Mouse (Mus musculus): Measurements from ENCODE around the gene Slc6a2.
A peak's percentile ranks its signal among the peaks of the same experiment; 100 is the strongest.

Gene Slc6a2

DNA sequence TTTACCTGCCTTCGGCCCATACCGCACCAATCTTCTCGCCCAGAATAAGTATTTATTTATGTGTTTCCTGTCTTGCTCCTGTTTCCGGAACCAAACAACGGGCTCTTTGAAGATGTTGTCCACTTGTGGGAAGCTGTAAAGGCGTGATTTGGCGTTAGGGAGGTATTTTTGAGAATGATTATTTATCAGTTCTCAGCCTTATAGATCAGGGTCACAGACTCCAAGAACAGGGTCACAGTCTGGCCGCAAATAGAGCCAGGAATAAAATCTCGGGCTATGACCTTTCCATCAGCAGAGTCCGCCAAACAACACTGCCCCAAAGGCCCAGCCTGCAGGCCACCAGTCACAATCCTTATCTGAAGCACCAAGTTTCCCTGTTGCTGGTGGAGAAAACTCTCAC lies at the start of gene Slc6a2:
Gene Slc6a2 (plus strand): TSS at position 301 of the 400 bp plus-strand sequence.
- ATAC-seq (ENCODE audit: insufficient number of reproducible peaks, low FRiP score, low TSS enrichment), result no peak

DNA sequence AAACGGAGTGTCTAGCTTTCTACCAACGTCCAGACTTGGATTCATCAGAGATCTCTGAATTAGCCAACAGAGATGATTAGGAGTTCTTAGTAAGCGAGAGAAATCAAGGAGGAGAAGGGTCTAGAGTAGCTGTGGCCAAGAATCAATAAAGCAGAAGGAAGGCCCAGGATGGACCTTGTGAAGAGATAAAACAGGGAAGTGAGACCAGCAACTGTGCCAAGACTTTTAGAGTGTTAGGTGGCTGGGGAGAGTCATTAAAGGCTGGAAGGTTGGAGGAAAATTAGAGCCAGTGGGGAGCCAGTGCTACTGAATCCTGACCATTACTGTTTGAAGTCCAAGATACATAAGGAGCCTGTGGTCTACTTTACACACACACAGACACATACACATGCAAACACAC lies 48.4 kb upstream of the Slc6a2 start:
- ATAC-seq (ENCODE audit: insufficient number of reproducible peaks, low FRiP score, low TSS enrichment), result no peak

DNA sequence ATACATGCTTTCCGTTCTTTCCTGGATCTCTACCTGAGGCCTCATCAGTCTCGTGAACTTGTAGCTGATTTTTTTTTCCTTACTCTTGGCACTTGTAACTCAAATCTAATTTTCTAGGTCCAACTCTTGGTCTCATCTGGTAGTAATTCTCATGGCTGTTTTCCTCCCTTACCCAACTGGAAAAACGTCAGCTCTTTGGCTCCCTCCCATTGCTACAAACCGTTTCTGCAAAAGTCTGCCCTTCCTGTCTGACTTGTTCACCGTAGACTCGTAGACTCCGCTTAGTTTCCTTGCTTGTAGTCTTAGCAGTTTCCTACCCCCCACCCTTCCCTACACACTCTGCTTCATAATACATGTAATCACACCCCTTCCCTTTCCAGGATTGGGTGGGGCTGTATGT lies 46.5 kb upstream of the Slc6a2 start:
- ATAC-seq (ENCODE audit: insufficient number of reproducible peaks, low FRiP score, low TSS enrichment), result no peak

DNA sequence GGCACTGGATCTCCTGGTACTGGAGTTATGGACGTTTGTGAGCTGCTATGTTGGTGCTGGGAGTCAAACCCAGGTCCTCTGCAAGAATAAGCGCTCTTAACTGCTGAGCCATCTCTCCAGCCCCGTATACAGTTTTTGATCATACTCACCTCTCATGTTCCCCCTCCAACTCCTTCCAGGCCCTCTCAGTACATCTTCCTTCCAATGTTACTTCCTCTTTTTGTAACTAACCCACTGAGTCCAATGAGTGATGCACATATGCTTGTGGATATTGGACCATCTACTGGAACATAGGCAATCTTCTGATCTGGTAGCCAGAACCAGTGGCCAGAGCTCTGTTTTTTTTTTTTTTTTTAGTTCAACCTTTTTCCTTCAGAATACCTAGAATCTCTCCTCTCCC lies 43.8 kb upstream of the Slc6a2 start:
- ATAC-seq (ENCODE audit: insufficient number of reproducible peaks, low FRiP score, low TSS enrichment), result no peak

DNA sequence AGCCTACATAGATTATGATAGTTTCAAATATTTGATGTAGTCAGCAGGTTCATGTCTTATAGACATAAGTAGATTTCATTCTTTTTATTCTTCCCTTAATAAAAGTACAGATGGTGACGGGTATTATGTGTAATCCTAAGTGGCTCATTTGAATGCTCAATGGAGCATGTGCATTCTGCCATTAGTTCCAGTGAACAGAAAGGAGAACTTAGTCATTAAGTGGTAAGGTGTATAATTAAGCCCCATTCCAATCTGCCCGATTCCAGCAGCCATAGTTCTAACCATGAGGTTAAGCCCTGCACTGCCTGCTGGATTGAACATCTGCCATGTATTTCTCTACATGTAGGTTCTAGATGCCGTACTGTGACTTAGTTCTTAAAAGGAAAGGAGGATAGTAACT lies 38.1 kb upstream of the Slc6a2 start:
- no peak for ATAC-seq (ENCODE audit: insufficient number of reproducible peaks, low FRiP score, low TSS enrichment)

DNA sequence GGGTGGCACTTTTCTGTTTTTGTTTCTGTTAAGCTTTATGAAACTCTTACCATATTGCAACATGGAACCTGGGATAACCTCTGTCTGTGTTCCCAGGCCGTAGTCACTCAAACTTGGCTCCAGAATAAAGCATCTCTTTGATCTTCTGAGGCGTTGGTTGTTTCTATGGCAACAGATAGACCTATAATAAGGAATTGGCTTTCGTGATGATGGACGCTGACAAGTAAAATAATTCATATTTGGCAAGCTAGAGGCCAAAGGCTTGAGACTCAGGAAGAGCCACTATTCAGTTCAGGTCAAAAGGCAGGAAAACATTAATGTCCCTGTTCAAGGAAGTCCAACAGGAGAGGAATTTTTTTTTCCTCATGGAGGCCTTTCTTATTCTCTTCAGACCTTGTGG lies 30.9 kb upstream of the Slc6a2 start:
- no peak for ATAC-seq (ENCODE audit: insufficient number of reproducible peaks, low FRiP score, low TSS enrichment)

DNA sequence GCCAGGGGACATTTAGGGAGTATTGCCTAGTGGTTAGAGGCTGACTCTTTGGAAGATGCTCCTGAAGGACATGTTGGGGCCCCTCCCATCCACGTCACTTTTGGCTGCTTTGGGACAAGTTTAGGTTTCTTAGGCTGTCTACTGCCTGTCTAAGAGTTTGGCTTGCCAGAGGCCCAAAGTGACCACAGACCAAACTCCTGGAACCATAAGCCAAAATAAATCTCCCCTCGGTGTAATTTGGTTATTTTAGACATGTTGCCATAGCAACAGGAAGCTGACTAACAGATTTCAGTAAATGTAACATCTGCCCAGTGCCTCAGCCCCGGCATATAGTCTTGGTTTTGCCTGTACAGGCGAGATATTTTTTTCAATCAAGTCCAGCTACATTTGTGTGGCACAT lies 21.8 kb upstream of the Slc6a2 start:
- no peak for ATAC-seq (ENCODE audit: insufficient number of reproducible peaks, low FRiP score, low TSS enrichment)

DNA sequence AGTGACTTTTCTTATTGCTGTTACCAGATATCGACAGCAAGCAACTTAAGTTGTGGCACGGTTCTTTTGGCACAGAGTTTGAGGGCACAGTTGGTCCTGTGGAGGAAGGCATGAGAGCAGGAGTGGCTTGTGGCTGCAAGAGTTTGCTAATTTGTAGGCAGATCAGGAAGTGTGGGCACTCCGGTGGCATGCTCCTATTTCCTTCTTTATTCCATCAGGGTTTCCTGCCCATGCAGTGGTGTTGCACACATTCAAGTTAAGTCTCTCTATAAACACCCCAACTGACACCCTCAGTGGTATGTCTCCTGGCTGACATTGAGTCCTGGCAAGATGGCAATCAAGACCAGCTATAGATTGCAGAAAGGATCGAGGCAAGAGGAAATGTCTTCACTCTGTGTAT lies 10.8 kb upstream of the Slc6a2 start:
- no peak for ATAC-seq (ENCODE audit: insufficient number of reproducible peaks, low FRiP score, low TSS enrichment)

DNA sequence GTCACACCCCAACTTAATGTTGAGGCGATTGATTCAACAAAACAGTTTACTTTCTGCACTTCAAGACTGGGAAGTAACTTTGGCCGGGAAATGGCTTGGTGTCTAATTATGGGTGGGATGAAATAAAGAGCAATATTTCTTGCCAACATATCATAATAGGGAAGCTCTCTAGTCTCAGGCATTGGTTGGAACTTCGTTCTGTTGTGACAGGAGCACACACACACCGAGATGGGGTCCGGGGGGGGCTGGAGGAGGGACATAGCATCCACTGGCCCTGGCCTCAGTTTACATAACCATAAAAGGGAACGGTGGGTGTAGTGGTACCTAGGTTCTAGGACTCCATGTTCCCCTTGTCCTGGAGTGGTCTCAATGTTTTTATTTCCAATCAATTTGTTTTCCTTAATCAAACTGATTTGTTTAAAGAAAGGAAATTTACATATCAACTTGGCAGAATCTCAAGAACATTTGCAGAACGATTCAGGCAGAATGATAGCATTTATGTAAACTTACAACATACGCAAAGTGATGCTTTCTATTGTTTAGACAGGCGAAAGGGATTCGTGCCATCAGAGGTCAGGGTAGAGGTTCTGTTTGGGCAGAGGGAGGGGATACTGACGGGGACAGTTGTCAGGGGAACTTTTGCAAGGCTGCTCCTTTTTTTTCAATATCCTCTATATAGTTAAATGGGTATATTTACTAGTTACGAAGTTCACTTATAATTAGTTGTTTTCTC lies 9.1 kb upstream of the Slc6a2 start:
- ATAC-seq (ENCODE audit: insufficient number of reproducible peaks, low FRiP score, low TSS enrichment), result no peak

DNA sequence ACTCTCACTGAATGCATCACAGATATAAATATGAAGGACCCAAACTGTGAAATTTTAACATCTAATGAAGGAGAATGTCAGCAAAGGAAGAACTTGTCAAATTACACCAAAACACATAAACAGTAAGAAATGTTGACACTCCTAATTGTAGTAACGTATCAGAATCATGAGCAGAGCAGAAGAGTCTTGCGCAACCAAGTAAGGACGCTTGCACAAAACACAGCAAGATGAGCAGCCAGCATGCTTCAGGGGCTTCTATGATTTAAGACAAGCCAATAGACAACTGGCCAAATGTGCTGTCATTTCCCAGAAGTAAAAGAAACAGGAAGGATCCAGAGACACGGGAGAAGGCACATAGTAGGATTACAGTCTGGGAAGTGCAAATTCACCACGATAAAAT lies 5.8 kb upstream of the Slc6a2 start:
- ATAC-seq (ENCODE audit: insufficient number of reproducible peaks, low FRiP score, low TSS enrichment), result no peak

DNA sequence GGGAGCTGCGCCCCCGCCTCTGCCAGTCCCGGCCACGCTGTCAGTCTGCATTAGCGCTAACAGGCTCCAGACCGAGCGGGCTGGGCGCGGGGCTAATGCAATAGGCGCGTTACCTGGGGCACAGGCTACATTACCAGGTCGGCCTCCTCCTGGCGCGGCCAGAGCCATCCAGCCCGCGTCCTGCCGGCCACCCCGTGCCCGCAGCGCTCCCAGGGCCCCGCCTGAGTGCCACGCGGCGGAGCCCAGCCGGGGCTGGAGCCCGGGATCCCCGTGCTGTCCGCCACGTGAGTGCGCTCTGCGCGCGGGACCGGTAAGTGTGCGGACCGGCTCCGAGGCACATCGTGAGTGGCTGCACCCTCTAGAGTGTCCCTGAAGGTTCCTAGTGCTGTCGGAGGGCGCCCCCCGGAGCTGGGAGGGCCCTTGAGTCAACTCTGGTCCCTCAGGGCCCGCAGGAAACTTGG lies 602 bp downstream of the Slc6a2 start:
- ATAC-seq (ENCODE audit: insufficient number of reproducible peaks, low FRiP score, low TSS enrichment), result no peak

DNA sequence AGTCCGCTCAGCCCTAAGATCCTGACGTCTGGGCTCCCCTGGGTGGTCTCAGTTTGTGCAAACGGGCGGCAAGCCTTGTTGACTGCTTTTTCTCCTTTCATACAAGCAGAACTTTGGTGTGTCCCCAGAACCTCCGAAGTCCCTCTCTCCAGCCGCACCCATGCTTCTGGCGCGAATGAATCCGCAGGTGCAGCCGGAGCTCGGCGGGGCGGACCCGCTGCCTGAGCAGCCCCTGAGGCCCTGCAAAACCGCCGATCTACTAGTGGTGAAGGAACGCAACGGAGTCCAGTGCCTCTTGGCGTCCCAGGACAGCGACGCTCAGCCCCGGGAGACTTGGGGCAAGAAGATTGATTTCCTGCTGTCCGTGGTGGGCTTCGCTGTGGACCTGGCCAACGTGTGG lies 1.2 kb downstream of the Slc6a2 start:
- ATAC-seq (ENCODE audit: insufficient number of reproducible peaks, low FRiP score, low TSS enrichment), result no peak

DNA sequence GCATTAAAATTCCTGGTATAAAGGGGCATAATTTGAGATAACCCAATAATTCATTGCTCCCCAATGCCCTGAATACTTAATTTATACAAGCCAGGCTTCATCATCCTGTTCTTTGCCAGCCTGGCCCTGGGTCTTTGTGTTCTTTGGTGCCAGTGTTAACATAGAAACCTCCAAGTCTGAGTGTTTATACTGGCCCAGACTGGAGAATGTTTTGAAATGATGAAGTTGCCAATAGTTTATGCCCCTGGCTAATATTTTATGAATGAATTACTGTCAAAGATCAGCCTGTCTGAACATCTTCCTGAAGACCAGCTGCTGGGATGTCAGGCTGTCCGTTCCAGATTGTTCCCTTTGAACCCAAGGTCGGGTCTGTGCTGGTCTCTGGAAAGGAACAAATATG lies 4.7 kb downstream of the Slc6a2 start:
- no peak for ATAC-seq (ENCODE audit: insufficient number of reproducible peaks, low FRiP score, low TSS enrichment)

DNA sequence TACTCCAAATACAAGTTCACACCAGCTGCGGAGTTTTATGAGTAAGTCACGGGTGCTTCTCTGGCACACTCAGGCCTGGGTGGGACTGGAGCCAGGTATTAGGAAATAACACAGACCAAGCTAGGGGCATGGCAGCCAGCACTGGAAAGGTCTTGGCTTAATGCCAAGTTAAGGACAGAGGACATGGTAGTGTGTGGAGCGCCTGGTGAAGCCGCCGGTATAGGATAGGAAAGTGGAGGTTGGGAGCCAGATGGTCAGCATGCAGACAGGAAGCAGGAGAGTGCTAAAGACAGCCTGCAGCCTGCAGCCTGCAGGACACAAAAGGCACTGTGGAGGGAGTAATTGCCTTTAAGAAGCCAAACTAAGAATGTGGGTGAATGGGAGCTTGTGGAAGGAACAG lies 13.1 kb downstream of the Slc6a2 start:
- ATAC-seq (ENCODE audit: insufficient number of reproducible peaks, low FRiP score, low TSS enrichment), result peak; percentile 32; the same call in 1 of the 2 replicates

DNA sequence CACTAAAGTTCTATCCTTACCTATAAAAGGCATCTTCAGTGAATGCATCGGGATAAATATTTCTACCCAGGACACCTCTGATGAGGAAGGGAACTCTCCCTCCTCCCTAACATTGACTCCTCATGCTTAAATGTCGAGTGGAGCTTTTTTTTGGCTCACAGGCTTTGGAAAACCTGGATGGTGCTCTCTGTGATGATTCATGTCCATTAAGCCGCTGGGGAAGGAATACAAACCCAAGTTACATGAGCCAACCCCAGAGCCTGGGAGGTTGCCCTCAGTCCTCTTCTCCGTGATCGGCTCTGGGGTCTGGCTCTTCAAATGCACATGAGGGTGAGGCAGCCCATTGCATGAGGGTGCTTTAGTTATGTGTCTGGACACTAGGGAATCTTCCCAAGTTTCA lies 16.8 kb downstream of the Slc6a2 start:
- no peak for ATAC-seq (ENCODE audit: insufficient number of reproducible peaks, low FRiP score, low TSS enrichment)

DNA sequence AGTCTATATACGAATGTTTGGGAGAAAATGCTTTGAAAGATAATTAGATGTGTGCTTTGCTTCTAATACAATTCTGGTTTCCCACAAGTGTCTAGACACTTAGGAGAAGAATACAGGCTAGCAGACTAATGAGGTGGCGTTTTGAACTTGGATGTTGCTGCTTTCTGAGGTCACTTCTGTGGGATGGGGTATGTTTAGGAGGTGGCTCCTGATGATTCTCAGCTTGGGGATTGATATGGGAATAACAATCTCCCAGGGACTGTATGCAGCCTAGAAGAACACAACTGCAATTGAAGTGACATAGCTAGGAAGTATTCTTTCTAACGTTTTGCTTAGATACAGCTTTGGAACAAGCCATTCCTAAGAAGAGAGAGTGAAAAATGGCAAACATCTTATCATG lies 22.6 kb downstream of the Slc6a2 start:
- no peak for ATAC-seq (ENCODE audit: insufficient number of reproducible peaks, low FRiP score, low TSS enrichment)

DNA sequence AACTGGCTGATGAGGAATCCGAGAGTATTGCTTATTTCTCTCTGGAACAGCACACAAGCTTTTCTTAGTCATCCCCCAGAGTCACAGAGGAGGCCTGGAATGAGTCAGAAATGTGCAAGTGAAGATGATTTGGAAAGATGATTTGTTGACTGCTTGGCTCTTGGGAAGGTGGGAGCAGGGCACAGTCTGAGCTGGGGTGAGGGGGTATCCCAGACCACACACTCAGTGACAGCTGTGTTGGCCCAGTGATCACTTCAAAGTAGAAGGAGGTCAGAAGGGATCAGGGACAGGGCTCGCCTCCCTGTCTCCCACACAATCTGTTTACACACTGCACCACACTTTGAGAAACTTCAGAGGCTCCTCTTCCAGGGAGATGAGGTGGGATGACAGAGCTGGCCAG lies 24.5 kb downstream of the Slc6a2 start:
- no peak for ATAC-seq (ENCODE audit: insufficient number of reproducible peaks, low FRiP score, low TSS enrichment)

DNA sequence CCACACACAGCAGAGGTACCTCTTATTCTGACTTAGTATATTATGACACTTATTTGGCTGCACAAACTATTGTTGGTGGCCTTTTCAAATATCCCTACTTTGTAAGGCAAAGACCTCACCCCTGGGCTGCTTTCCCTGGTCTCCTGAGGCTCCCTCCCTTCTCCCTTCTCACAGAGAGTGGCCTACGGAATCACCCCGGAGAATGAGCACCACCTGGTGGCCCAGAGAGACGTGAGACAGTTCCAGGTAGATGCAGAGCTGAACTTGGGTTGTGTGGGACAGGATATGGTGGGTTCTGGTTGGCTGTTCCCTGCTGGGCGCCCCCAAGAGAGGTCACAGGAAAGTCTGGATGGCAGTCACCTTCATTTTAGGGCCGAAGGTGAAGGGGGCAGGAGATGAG lies 37.0 kb downstream of the Slc6a2 start:
- ATAC-seq (ENCODE audit: insufficient number of reproducible peaks, low FRiP score, low TSS enrichment), result no peak

DNA sequence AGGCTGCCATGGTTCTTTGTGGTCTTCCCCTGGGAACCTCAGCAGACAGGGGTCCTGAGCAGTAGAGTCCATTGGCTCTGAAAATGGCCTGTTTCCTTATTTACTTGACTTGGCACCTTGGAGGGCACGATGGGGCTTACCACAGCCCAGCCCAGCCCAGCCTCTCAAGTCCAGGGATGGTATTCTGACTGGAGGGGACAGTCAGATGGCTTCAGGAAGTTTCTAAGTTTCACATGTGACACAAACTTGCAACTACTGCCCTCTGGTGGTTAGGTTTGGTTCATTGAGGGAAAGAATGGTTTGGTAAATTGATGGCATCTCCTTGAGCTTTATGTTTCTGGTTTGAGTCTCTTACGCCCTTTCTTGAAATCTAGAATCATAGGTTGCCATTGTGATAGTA lies 38.7 kb downstream of the Slc6a2 start:
- no peak for ATAC-seq (ENCODE audit: insufficient number of reproducible peaks, low FRiP score, low TSS enrichment)

DNA sequence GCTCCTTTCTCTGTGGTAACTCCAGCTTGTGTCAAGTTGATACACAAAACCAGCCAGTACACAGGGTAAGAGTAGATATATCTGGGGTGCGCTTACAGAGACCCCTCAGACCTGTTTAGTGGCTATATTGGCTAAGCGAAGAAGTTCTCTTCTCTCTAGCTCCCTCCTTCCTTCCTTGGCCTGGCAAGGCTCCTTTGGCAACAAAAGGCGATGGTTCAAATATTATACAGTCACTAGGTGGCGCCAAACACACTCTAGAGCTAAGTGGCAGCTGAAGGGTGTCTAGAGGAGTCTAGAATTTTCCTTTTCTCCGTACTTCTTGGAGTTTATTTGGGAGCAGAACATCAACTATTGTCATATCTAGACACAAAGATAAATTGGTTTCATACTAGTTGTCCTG lies 50.4 kb downstream of the Slc6a2 start:
- no peak for ATAC-seq (ENCODE audit: insufficient number of reproducible peaks, low FRiP score, low TSS enrichment)

DNA sequence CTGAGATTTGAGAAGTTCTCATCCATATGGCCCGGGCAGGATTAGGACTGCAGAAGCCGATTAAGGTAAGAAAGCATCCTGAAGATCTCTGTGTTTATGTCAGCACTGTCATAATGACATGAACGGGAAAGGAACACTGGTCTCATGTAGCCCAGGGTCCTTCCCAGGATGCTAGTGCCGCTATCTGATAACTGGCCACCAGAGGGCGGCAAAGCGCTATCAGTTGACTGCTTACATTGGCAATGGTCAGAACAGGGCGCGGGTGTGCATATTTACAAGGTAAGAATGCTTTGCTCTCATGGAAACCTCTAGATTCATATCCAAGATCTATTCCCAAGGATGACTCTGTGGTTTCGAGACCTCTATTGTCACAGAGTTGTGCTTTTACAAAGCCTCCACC lies 51.6 kb downstream of the Slc6a2 start:
- peak; percentile 63 for ATAC-seq (ENCODE audit: insufficient number of reproducible peaks, low FRiP score, low TSS enrichment)

DNA sequence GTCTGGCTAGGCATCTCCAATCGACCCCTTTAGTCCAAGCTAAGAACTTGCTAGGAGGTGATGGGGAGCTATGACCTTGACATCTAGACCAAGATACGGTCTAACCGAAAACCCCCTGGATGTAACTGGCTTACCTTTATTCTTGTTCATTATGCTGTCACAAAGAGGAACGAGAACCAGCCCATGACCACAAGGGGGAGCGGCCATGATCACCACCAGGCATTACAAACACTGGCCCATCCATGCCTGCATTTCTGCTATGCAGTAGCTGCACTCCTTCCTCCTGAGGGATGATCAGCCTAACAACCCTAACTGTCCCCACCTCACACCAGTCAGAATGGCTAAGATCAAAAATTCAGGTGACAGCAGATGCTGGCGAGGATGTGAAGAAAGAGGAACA lies 52.3 kb downstream of the Slc6a2 start:
- no peak for ATAC-seq (ENCODE audit: insufficient number of reproducible peaks, low FRiP score, low TSS enrichment)

DNA sequence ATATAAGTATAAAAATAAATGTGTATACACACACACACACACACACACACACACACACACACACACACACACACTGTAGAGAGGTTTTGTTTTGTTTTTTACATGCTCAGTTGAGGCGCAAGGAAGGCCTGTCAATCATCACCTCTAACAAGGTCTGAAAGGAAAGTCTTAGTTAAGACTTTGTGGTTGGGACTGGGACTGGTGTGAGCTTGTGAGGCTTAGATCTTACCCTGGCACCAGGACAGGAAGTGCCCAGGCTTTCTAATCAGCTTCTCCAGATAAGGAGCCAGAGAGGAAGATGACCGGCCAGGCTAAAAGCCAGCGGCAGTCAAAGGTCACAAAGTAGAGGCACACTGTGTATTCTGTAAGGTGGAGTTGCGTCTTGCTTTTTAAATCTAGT lies 54.4 kb downstream of the Slc6a2 start:
- ATAC-seq (ENCODE audit: insufficient number of reproducible peaks, low FRiP score, low TSS enrichment), result no peak
